Mouse (Mus musculus) bone marrow, adult 2 months (tissue): ENCODE data around the gene Pdgfb.

ENCODE experiments used
- CTCF ChIP-seq: fragments of 200-500 bp; IDR thresholded peaks from 2 replicates; pipeline ENCODE4 v1.5.1; 2011; ENCODE audit warnings: low read length, control low read depth; ENCODE audit not compliant: control insufficient read depth, insufficient read depth
- POLR2A ChIP-seq: fragments of 200-500 bp; IDR thresholded peaks from 2 replicates; pipeline ENCODE4 v1.6.1; 2011; ENCODE audit warnings: low read depth, mild to moderate bottlenecking, control low read depth, low read length, borderline replicate concordance; ENCODE audit not compliant: control insufficient read depth

DNA sequence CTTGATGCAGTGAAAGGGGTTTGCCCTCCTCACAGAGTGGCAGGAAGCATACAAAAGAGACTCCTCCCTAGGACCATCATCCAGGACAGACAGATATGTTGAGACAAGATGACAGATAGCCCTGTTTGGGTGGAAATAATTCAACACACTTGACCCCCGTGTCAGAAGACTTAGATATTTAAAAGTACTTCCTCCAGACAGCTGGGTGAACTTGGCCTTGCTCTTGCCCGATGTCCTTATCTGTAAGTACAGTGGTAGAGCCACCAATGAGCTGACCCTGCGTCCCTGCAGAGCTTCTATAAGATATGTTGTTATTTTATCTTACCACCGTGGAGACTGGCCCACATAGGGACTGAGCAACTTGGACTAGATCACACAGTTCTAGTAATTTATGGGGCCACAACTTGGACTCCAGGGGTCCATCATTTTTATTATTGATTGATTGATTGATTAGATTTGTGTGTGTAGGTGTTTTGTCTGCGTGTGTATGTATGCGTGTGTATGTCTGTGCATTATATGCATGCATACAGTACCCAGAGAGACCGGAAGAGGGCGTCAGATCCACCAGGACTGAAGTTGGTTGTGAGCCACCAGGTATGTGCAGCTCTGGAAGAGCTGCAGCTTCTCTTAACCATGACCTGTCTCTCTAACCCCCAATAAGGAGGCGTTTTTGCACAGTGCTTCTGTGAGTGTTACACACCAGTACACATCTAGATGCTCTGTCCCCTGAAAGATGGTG lies 2.0 kb upstream of the Pdgfb start:
- TF ChIP-seq CTCF (no peak), POLR2A (no peak)
